Mouse (Mus musculus) embryonic stem cell, embryonic (primary cell): ENCODE measurements around the gene Naip5.
"Not testable (repeated sequence)": the region's sequence is repeated elsewhere in the genome, so short reads cannot be mapped to it uniquely, and the experiment has no call there.

Source experiments
- CTCF ChIA-PET, 4 experiments: fragments of 300-600 bp in 2 of 4; fragments of 350-600 bp in 2 of 4; sonication (Branson Sonifier 250); formaldehyde crosslinking; loops; one replicate each; lab custom pipeline; 2022; ENCODE audit warnings: inconsistent platforms in 2 of 4; lab: Charles Lee
- POLR2A ChIA-PET, 4 experiments: fragments of 300-600 bp in 2 of 4; fragments of 350-600 bp in 2 of 4; sonication (Branson Sonifier 250); formaldehyde crosslinking; loops; one replicate each; lab custom pipeline; 2022; ENCODE audit warnings: antibody characterized with exemption in 4 of 4, inconsistent platforms in 1 of 4; lab: Charles Lee

Gene Naip5

DNA sequence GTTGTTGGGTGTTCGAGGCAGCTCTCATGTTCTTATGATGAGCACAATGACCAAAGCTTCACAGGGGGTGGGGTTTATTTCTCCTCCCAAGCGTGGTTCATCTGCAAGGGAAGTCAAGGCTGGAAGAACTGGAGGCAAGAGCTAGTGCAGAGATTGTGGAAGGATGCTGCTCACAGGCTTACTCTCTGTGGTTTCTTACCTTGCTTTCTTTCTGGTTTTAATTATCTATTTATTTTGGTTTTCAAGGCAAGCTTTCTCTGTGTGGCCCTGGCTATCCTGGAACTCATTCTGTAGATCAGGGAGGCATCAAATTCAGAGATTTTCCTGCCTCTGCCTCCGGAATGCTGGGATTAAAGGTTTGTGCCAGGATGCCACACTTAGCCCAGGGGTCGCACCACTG lies at the start of gene Naip5:
TSS of gene Naip5 (minus strand) at position 101 of the 400 bp plus-strand sequence.
- CTCF ChIA-PET, POLR2A ChIA-PET: not testable (repeated sequence)

DNA sequence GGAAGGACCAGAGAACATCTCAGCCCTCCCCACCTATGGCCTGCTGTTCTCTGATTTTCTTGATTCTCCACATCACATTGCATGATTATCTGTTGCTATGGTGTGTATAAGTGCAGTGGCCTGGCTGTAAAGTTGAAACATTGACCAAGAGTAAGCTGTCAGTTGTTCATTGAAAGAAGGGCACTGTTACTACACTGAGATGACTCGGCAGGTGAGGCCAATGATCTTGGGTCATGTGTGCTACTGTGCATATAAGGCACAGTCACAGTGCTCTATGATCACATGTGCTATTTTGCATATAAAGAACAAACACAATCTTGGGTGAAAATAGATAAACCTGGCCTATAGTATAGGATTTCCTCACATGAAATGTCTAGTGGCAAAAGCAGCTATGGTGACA lies 38.5 kb upstream of the Naip5 start:
- ChIA-PET POLR2A (no interaction called here), CTCF (interaction anchor here in 1 of 4 experiments (0.5 to 1.0 kb wide), 2 partner anchors 125 to 127 kb away, joined by 3 read pairs; no protein-coding TSS in a partner anchor)

DNA sequence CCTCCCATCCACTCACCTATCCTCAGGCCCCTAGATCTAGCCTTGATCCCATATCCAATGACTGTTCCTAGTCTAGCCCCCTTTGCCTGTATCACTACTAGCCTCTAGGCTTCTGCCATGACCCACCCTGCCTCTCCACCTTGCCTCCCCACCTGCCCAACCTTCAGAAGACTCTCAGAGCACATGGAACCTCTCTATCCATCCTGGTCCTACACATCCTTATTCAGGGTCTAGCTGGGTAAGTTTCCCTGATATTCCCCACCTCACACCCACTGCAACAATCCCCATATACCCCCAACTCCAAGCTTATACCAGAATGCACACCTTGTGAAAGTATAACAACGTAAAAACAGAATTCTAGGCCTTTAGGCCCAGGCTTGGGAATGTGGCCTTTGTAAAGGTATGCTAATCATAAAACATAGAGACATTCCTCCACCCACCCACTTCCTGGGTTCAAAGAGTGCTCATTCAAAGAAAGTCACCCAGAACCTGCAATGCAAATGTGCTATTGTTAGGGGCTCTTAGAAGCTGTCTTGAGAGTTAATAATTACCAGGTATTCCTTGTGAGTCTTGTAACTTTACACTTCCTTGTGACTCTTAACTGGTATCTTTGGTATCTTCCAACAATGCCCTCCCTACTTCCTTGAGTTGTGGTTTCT lies 25.5 kb upstream of the Naip5 start:
- CTCF ChIA-PET, POLR2A ChIA-PET: not testable (repeated sequence)

DNA sequence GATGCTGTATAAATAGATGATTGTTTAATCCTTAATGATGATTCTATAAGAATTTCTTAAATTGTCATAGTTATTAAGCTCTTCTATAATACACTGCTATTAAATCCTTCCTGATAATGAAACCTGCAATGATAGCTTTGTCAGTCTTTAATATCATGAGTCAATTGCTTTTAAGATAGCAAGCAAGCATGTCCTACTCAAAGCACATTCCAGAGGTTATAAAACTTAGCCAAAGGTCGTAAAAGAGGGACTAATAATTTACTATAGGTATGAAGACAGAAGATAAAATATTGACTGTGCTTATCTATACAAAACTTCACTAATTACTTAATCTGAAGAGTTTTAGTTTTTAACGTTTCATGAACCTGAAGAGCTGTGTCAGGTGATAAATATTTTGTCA lies 10.9 kb upstream of the Naip5 start:
- POLR2A ChIA-PET: interaction anchor here in 1 of 4 experiments (0.5 kb wide), 1 partner anchor 15 kb away, joined by 4 read pairs; no protein-coding TSS in a partner anchor
- CTCF ChIA-PET: not testable (repeated sequence)

DNA sequence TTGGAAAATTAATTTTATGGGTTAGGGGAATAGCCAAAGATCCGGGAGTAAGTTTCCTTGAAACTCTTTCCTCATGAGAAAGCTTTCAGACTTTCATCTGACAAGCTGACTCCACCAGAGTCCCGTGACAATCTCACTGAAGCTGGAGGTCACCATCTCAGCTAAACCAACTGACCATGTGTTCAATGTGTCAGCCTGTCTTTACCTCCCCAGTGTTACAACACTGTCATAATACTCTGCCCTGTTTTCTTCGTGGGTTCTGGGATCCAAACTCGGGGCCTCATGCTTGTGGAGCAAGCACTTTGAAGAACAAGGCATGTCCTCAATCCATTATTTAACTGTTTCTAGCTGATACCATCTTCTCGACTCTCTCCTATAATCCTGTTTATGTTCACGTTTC lies 9.8 kb upstream of the Naip5 start:
- POLR2A ChIA-PET, CTCF ChIA-PET: not testable (repeated sequence)

DNA sequence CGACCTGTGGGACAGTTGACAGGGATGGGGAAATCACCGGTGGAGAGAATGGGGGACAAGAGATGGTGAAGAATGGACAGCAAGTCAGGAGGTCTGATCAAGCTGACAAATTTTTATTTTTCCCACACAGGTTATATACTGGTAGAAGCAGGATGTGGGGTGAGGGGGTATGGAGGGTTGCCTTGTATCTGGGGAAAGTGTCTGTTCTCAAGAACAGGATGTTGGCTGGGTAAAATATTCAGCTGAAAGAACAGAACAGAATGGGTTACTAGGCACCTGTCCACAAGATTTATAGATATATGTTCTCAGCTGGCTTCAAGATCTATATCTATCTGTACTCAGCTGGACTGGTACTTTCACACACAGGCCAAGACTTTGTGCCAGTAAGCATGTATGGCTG lies 5.8 kb upstream of the Naip5 start:
- POLR2A ChIA-PET: not testable (repeated sequence)

DNA sequence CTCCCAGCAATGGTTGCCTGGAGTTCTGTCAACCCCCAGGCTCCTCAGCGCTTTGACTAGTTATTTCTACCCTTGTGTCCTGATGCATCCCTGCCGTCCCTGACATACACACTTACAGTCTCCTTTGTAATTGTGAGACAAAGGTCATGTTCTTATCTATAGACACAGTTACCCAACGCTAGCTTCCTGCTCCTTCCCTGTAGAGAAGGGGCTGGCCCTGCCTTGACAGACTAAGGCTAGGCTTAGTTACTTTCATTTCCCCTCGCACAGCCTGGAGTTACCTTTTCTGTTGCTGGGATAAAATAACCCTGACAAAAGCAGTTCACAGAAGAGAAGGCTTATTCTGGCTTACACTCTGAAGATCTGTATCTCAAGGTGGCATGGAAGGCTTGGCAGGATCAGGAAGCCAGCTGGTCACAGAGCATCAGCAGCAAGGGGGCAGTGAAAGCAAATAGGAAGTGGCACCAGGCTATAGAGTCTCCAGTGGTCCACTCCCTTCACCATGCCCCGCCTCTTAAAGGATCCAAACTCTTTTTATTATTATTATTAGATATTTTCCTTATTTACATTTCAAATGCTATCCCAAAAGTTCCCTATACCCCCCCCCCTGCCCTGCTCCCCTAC lies 885 bp upstream of the Naip5 start:
- POLR2A ChIA-PET: not testable (repeated sequence)

More for the DNA sequence above, 5.8 kb upstream of the Naip5 start:
- CTCF ChIA-PET: not testable (repeated sequence)

DNA sequence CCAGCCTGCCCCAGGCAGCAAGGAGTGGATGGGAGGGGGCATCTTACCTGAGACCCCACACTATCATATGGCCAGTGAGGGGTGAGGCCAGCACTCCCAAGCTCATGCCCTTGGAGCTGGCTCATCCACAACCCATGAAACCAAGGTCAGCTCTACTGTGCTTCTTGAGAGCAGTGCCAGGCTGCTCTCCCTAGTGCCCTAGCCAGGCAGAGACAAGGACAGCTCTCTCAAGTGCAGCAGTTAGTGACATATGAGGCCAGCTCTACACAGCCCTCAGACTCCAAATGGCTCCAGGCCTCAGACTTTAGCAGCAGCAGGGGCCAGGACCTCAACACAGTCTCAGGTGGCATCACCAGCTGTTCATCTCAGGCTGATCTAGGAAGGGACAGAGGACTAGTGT lies 2.4 kb downstream of the Naip5 start:
- ChIA-PET POLR2A (no interaction called here), CTCF (interaction anchor here in 1 of 4 experiments (0.6 kb wide), 1 partner anchor 293 kb away, joined by 3 read pairs; no protein-coding TSS in a partner anchor)

More for the DNA sequence above, 885 bp upstream of the Naip5 start:
- CTCF ChIA-PET: not testable (repeated sequence)

DNA sequence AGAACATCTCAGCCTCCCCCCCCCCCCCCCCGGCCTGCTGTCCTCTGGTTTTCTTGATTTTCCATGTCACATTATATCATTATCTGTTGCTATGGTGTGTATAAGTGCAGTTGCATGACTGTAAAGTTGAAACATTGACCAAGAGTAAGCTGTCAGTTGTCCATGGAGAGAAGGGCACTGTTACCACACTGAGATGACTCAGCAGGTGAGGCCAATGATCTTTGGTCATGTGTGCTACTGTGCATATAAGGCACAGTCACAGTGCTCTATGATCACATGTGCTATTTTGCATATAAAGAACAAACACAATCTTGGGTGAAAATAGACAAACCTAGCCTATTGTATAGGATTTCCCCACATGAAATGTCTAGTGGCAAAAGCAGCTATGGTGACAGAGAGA lies 32.4 kb downstream of the Naip5 start:
- CTCF ChIA-PET: not testable (repeated sequence)
- POLR2A ChIA-PET: interaction anchor here in 1 of 4 experiments (0.7 kb wide), 1 partner anchor 249 kb away, joined by 3 read pairs; no protein-coding TSS in a partner anchor

DNA sequence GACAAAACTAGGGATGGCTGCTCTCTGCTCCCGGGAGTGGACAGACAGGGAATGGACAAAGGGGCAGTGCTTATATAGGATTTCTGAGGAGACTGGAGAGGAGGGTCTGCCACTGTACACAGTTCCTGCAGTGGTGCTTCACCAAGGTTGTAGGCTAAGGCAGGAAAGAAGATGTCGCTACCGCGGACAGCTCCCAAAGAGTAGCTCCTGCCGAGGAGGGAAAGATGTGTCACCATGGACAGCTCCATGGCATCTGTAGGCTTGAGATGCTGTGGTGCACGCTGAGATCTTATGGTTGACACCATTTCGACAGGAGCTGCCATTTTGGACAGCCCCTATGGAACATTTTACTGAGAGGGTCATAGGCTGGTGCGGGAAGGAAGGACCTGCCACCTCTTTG lies 35.6 kb downstream of the Naip5 start:
- CTCF ChIA-PET: no interaction called here
- POLR2A ChIA-PET: no interaction called here

DNA sequence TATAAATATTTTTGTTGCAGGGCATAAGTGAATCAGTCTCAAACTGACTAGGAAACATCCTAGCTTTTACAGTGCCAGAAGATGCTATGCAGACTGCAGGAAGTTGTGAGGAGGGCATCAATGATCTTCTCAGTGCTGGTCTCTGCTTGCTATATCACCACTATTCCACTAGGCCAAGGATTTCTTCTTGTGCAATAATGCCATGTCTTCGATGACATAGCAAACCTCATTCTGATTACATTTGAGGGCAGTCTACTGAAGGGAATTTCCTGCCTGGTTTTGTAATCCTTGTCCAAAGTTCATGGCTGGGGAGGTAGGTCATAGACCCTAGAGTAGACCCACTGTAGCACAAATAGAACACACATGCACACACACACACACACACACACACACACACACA lies 42.8 kb downstream of the Naip5 start:
- ChIA-PET CTCF (no interaction called here), POLR2A (no interaction called here)

DNA sequence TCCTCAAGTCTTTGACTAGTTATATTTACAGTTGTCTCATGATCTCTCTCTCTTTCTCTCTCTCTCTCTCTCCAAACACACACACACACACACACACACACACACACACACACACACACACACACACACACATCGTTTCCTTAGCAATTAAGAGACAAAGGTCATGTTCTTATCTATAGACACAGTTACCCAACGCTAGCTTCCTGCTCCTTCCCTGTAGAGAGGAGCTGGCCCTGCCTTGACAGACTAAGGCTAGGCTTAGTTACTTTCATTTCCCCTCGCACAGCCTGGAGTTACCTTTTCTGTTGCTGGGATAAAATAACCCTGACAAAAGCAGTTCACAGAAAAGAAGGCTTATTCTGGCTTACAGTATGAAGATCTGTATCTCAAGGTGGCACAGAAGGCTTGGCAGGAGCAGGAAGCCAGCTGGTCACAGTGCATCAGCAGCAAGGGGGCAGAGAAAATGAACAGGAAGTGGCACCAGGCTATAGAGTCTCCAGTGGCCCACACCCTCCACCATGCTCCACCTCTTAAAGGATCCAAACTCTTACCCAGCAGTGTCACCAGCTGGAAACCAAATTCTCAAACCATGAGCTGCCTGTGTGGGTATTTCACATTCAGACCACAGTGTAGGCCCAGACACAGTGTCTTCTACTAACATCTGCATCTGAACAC lies 44.3 kb downstream of the Naip5 start, which contains the start of gene Naip2:
TSS of gene Naip2 (minus strand) at position 434 of the 675 bp plus-strand sequence.
- CTCF ChIA-PET, POLR2A ChIA-PET: not testable (repeated sequence)

DNA sequence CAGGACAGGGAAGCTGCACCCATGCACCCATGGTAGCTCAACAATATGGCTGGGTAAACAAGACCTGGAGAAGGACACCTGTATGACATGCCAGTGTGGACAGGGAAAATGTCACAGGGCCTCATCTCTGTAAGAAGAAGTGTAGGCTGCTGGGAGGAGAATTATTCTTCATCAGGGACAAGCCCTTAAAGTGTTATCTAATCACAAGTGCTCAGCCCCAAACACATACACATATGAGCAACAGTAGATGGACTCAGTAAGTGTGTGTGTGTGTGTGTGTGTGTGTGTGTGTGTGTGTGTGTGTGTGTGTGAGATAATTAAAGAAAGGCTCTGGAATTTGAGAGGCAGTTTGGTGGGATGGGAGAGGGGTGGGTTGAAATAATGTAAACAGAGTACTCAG lies 45.3 kb downstream of the Naip5 start:
- ChIA-PET POLR2A (no interaction called here), CTCF (no interaction called here)

DNA sequence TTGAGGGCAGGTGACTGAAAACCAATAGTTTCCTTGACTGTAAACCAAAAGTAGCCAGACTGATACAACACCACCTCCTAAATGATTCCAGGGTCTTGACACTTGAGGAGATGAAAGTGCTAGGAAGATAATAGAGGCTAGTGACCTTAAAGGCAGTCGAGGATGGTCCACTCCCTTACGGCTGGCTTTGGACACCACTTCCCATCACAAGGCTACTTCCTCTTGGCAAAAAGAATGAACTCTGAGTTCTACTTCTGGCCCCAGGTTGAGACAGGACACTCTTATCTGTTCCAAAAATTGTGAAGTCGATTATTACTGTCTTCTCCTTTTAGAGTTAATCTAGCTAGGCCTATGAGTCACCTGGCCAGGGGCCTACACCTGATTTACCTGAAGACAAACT lies 50.7 kb downstream of the Naip5 start:
- ChIA-PET POLR2A (no interaction called here), CTCF (no interaction called here)

DNA sequence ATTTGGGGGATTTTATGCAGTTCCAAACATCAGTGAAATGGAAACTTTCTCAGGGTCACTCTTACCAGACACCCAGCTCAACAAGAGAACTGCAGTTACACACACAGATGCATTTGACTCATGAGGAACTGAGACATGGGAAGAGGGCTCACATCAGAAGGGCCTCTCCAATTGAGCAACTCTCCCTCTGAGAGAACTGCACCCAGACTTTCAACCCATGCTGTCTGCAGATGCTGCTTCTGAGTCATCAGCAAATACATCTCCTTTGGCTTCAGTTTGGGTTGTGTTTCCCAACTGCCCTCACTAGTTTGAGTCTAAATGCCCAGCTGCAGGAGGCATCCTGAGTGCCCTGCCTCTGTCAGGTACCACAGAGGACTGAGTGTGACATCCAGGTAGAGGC lies 63.0 kb downstream of the Naip5 start:
- POLR2A ChIA-PET, CTCF ChIA-PET: not testable (repeated sequence)

DNA sequence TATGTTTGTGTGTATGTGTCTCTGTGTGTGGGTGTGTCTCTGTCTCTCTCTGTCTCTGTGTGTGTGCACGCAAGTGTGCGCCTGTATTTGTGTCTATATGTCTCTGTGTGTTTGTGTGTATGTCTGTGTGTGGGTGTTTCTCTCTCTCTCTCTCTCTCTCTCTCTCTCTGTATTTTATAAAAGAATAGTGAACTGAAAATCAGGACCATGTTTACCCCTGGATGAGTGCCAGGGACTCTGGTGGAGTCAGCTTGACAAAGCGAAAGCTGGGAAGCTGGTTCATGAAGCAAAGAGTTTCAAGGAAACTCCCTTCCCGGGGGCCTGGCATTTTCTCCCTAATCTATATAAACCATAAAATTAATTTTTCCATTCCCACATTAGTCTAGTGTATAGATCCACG lies 71.8 kb downstream of the Naip5 start:
- POLR2A ChIA-PET: not testable (repeated sequence)
- CTCF ChIA-PET: interaction anchor here in 1 of 4 experiments (0.7 kb wide), 1 partner anchor 11 kb away, joined by 4 read pairs; no protein-coding TSS in a partner anchor

DNA sequence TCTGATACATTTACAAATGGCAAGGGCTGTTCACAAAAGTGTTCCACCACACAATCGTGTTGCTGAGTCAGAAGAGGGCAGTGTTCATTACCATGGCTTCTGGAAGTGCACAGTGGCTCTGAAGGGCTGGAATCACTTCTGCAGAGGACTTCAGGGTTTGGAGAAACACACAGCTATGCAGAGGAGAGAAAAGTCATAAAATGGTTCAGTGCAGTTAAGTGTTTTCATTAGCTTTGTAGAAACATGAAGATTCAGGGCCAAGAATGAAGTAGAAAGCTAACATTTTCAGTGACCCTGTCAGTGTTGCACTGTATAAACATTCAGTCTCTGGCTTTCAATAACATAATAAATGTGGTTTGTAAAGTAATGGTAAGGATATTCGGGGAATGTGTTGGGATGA lies 79.7 kb downstream of the Naip5 start:
- CTCF ChIA-PET, POLR2A ChIA-PET: not testable (repeated sequence)

DNA sequence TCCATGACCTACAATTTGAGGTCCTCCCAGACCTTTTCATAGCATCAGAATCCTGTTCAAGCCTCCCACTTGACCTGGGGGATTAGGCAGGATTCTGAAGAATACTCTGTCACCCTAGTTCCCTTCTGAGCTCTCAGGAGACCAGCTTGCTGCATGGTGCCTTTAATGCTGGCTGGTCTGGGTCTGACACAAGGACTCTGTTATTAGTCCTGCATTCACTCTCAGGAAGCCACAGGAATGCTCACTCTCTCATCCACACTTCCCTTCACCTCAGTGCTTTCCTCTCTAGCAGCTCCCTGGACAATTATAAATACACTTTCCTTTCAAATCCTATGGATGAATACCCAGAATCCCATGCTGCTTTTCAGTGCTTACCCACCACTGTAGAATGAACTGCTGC lies 83.7 kb downstream of the Naip5 start:
- CTCF ChIA-PET, POLR2A ChIA-PET: not testable (repeated sequence)
